Mouse (Mus musculus): ENCODE data around the gene Anapc16. TPM values are rescaled to one million over a fixed set of nuclear protein-coding genes. Genes with fewer than 3 reads are reported as not detected.
"Not testable (repeated sequence)": the region's sequence is repeated elsewhere in the genome, so short reads cannot be mapped to it uniquely, and the experiment has no call there.

Gene Anapc16
- polyA plus RNA-seq, 1 experiment from 2014 or later: 111 TPM

- H3K27me3 ChIP-seq (ENCODE audit: insufficient read depth, poor library complexity, severe bottlenecking): no peaks in the 10 kb centered on the region
- 96% methylated on average over 6 of the region's 6 CpGs for whole genome bisulfite sequencing
- peaks cover 6% of the 10 kb centered on the region for H3K4me1 ChIP-seq (replicated peaks)
- H3K4me3 ChIP-seq: no peak overlapping the region
- peaks cover 78% of the 10 kb centered on the region for H3K36me3 ChIP-seq
- no peaks in the 10 kb centered on the region for H3K9me3 ChIP-seq
- no peak for DNase-seq (ENCODE audit: low spot score)
- H3K27ac ChIP-seq: no peak overlapping the region
Measured at GRCm38 (mm10) chr10:59995889-59996288, 7.0 kb downstream of the Anapc16 start.

GRCm38 (mm10) chr10:59993813-59994212 lies 9.1 kb downstream of the Anapc16 start:
- H3K4me1 ChIP-seq (replicated peaks); DNase-seq (ENCODE audit: low spot score); H3K27me3 ChIP-seq (ENCODE audit: insufficient read depth, poor library complexity, severe bottlenecking); H3K27ac ChIP-seq; H3K4me3 ChIP-seq; H3K9me3 ChIP-seq: not testable (repeated sequence)
- H3K36me3 ChIP-seq: peaks cover 81% of the 10 kb centered on the region
- WGBS: 89% methylated on average over 2 of the region's 3 CpGs

GRCm38 (mm10) chr10:59992024-59992423 lies 10.9 kb downstream of the Anapc16 start:
- WGBS: 87% methylated on average over 8 of the region's 8 CpGs
- H3K9me3 ChIP-seq: no peaks in the 10 kb centered on the region
- DNase-seq (ENCODE audit: low spot score): no peak
- peaks cover 99% of the 10 kb centered on the region for H3K36me3 ChIP-seq
- no peaks in the 10 kb centered on the region for H3K27me3 ChIP-seq (ENCODE audit: insufficient read depth, poor library complexity, severe bottlenecking)
- peaks cover 5% of the 10 kb centered on the region; the same call in 1 of the 2 replicates for H3K4me1 ChIP-seq (replicated peaks)
- no peak overlapping the region for H3K4me3 ChIP-seq
- H3K27ac ChIP-seq: no peak overlapping the region

- 92% methylated on average over 9 of the region's 9 CpGs for WGBS
- DNase-seq (ENCODE audit: low spot score): no peak
- H3K4me1 ChIP-seq (replicated peaks): peaks cover 5% of the 10 kb centered on the region; the same call in 1 of the 2 replicates
- no peaks in the 10 kb centered on the region for H3K9me3 ChIP-seq
- peaks cover 97% of the 10 kb centered on the region for H3K36me3 ChIP-seq
- H3K27me3 ChIP-seq (ENCODE audit: insufficient read depth, poor library complexity, severe bottlenecking): no peaks in the 10 kb centered on the region
- no peak overlapping the region for H3K27ac ChIP-seq
- no peak overlapping the region for H3K4me3 ChIP-seq
Measured at GRCm38 (mm10) chr10:59991262-59991880, 11.6 kb downstream of the Anapc16 start.

- WGBS: 96% methylated on average over 9 of the region's 9 CpGs
- peaks cover 5% of the 10 kb centered on the region; the same call in 1 of the 2 replicates for H3K4me1 ChIP-seq (replicated peaks)
- H3K36me3 ChIP-seq: peaks cover 97% of the 10 kb centered on the region
- no peak for DNase-seq (ENCODE audit: low spot score)
- no peak overlapping the region for H3K27ac ChIP-seq
- no peaks in the 10 kb centered on the region for H3K27me3 ChIP-seq (ENCODE audit: insufficient read depth, poor library complexity, severe bottlenecking)
- no peaks in the 10 kb centered on the region for H3K9me3 ChIP-seq
- H3K4me3 ChIP-seq: no peak overlapping the region
Measured at GRCm38 (mm10) chr10:59990393-59990792, 12.5 kb downstream of the Anapc16 start.

GRCm38 (mm10) chr10:59988036-59988435 lies 14.9 kb downstream of the Anapc16 start:
- Histone ChIP-seq H3K27me3 (ENCODE audit: insufficient read depth, poor library complexity, severe bottlenecking) (no peaks in the 10 kb centered on the region), H3K36me3 (peaks cover 79% of the 10 kb centered on the region), H3K4me1 (replicated peaks) (peaks cover 5% of the 10 kb centered on the region; the same call in 1 of the 2 replicates), H3K4me3 (no peak overlapping the region), H3K9me3 (no peaks in the 10 kb centered on the region), H3K27ac (no peak overlapping the region)
- WGBS: 97% methylated on average over 4 of the region's 4 CpGs
- DNase-seq (ENCODE audit: low spot score): no peak

- Histone ChIP-seq H3K9me3 (no peaks in the 10 kb centered on the region), H3K4me1 (replicated peaks) (peaks cover 12% of the 10 kb centered on the region), H3K27me3 (ENCODE audit: insufficient read depth, poor library complexity, severe bottlenecking) (no peaks in the 10 kb centered on the region), H3K36me3 (peaks cover 26% of the 10 kb centered on the region), H3K4me3 (no peak overlapping the region), H3K27ac (no peak overlapping the region)
- DNase-seq (ENCODE audit: low spot score): no peak
- WGBS: 93% methylated on average over 12 of the region's 12 CpGs
Measured at GRCm38 (mm10) chr10:59982379-59982873, 20.5 kb downstream of the Anapc16 start.

- 93% methylated on average over 9 of the region's 9 CpGs for WGBS
- DNase-seq (ENCODE audit: low spot score): no peak
- H3K27me3 ChIP-seq (ENCODE audit: insufficient read depth, poor library complexity, severe bottlenecking): no peaks in the 10 kb centered on the region
- H3K36me3 ChIP-seq: peaks cover 20% of the 10 kb centered on the region
- H3K4me1 ChIP-seq (replicated peaks): peaks cover 12% of the 10 kb centered on the region
- no peak overlapping the region for H3K4me3 ChIP-seq
- H3K9me3 ChIP-seq: no peaks in the 10 kb centered on the region
- H3K27ac ChIP-seq: 0 out of 2 replicates have a peak overlapping the region, but pooled peaks have one; percentile 45
Measured at GRCm38 (mm10) chr10:59981792-59982191, 21.1 kb downstream of the Anapc16 start.

GRCm38 (mm10) chr10:59981336-59981735 lies 21.6 kb downstream of the Anapc16 start:
- Histone ChIP-seq H3K36me3 (peaks cover 17% of the 10 kb centered on the region), H3K27me3 (ENCODE audit: insufficient read depth, poor library complexity, severe bottlenecking) (no peaks in the 10 kb centered on the region), H3K9me3 (no peaks in the 10 kb centered on the region), H3K4me1 (replicated peaks) (peaks cover 12% of the 10 kb centered on the region), H3K4me3 (no peak overlapping the region), H3K27ac (peak overlapping the region; percentile 45)
- 78% methylated on average over 4 of the region's 4 CpGs for WGBS
- no peak for DNase-seq (ENCODE audit: low spot score)

GRCm38 (mm10) chr10:59980815-59981244 lies 22.1 kb downstream of the Anapc16 start:
- peak overlapping the region; percentile 45; the same call in 1 of the 2 replicates for H3K27ac ChIP-seq
- no peak for DNase-seq (ENCODE audit: low spot score)
- 90% methylated on average over 6 of the region's 6 CpGs for WGBS
- H3K36me3 ChIP-seq: peaks cover 11% of the 10 kb centered on the region
- no peaks in the 10 kb centered on the region for H3K9me3 ChIP-seq
- H3K4me3 ChIP-seq: no peak overlapping the region
- peaks cover 12% of the 10 kb centered on the region for H3K4me1 ChIP-seq (replicated peaks)
- no peaks in the 10 kb centered on the region for H3K27me3 ChIP-seq (ENCODE audit: insufficient read depth, poor library complexity, severe bottlenecking)

GRCm38 (mm10) chr10:59978873-59979743 lies 23.8 kb downstream of the Anapc16 start:
- Histone ChIP-seq H3K4me3 (no peak overlapping the region), H3K9me3 (no peaks in the 10 kb centered on the region), H3K27me3 (ENCODE audit: insufficient read depth, poor library complexity, severe bottlenecking) (no peaks in the 10 kb centered on the region), H3K27ac (peak overlapping the region; percentile 74), H3K36me3 (peaks cover 3% of the 10 kb centered on the region; the same call in 1 of the 2 replicates), H3K4me1 (replicated peaks) (peaks cover 22% of the 10 kb centered on the region)
- DNase-seq (ENCODE audit: low spot score): no peak
- 74% methylated on average over 11 of the region's 11 CpGs for WGBS

- 0 out of 2 replicates have a peak, but pooled peaks cover 3% of the 10 kb centered on the region for H3K36me3 ChIP-seq
- H3K9me3 ChIP-seq: no peaks in the 10 kb centered on the region
- WGBS: 82% methylated on average over 2 of the region's 2 CpGs
- H3K4me1 ChIP-seq (replicated peaks): peaks cover 29% of the 10 kb centered on the region
- peak overlapping the region; percentile 74 for H3K27ac ChIP-seq
- H3K4me3 ChIP-seq: no peak overlapping the region
- no peaks in the 10 kb centered on the region for H3K27me3 ChIP-seq (ENCODE audit: insufficient read depth, poor library complexity, severe bottlenecking)
- no peak for DNase-seq (ENCODE audit: low spot score)
Measured at GRCm38 (mm10) chr10:59978401-59978800, 24.5 kb downstream of the Anapc16 start.

All from hindbrain, embryonic 10.5 days (tissue).